Mouse (Mus musculus): ENCODE data around the gene Dynlrb1. TPM values are rescaled to one million over a fixed set of nuclear protein-coding genes. Genes with fewer than 3 reads are reported as not detected.
A peak's percentile ranks its signal among the peaks of the same experiment; 100 is the strongest.

Gene Dynlrb1
- polyA plus RNA-seq (2015; fragmentation: Nextera tagmentation; extraction: Ambion mirVana), result 360 and 372 TPM in 2 replicates

DNA sequence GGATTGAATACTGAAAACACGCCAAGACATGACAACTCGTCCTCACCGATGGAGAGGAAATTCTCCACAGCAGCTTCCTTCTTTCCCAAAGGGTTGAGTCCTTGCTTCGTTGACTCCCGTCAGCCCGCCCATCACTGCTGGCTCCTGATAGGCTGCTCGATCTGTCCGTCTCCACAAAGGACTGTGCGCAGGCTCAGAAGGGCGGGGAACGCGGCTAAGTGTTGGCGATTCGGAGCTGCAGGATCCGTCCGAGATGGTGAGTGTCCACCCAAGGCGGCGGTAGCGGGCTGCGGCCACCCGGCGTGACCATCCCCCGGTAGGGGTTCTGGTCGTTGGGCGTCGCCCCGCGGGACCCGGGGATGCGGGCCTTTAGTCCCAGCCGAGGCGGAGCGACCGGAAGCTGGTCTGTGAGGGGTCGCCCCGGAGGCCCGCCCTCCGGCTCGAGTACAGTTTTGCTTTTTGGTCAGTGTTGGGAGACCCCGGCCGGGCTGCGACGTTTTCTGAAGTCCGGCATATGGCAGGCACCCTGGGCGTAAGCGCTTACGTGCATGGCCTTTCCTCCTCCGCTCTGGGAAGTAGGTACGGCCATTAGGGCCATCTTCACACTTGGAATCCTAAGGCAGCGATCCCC, at the start of gene Dynlrb1:
Dynlrb1 (plus strand) TSS at position 172 of the 631 bp plus-strand sequence.
- under 1% methylated on average over 50 of the region's 50 CpGs for WGBS

DNA sequence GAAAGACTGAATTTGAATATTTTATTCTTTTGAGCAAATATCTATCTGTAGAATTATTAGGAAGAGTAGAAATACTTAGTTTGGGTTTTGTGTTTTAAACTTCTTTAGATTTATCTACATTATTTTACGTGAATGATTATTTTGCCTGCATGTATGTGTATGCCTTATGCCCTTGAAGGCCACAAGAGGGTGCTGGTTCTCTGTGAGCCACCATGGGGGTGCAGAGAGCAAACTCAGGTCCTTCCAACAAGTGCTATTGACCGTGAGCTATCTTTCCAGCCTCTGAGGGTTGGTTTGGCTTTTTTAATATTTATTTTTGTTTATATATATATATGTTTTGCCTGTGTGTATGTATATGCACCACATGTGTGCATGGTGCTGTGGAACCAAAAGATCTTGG, 28.9 kb upstream of the Dynlrb1 start:
- Histone ChIP-seq H3K9me3 (no peaks in the 10 kb centered on the region), H3K27ac (no peak overlapping the region), H3K4me1 (no peaks in the 10 kb centered on the region), H3K27me3 (no peaks in the 10 kb centered on the region), H3K9ac (no peak overlapping the region), H3K4me2 (no peak overlapping the region), H3K36me3 (peaks cover 70% of the 10 kb centered on the region), H3K4me3 (no peak overlapping the region)
- no peak for ATAC-seq (ENCODE audit: borderline replicate concordance, extremely low read depth, low FRiP score, low TSS enrichment)
- WGBS, result 71% methylated on average over 2 of the region's 2 CpGs

More for the DNA sequence above, at the start of gene Dynlrb1:
- no peaks in the 10 kb centered on the region for H3K27me3 ChIP-seq
- H3K27ac ChIP-seq, result peak within 1 kb of the TSS; percentile 88
- peak within 1 kb of the TSS; percentile 84 for H3K4me3 ChIP-seq
- peaks cover 3% of the 10 kb centered on the region; the same call in 1 of the 2 replicates for H3K36me3 ChIP-seq
- peak within 1 kb of the TSS; percentile 83 for H3K4me2 ChIP-seq
- H3K9ac ChIP-seq, result peak within 1 kb of the TSS; percentile 90
- peak; percentile 99 for ATAC-seq (ENCODE audit: borderline replicate concordance, extremely low read depth, low FRiP score, low TSS enrichment)
- H3K4me1 ChIP-seq, result peaks cover 13% of the 10 kb centered on the region
- H3K9me3 ChIP-seq, result no peaks in the 10 kb centered on the region

DNA sequence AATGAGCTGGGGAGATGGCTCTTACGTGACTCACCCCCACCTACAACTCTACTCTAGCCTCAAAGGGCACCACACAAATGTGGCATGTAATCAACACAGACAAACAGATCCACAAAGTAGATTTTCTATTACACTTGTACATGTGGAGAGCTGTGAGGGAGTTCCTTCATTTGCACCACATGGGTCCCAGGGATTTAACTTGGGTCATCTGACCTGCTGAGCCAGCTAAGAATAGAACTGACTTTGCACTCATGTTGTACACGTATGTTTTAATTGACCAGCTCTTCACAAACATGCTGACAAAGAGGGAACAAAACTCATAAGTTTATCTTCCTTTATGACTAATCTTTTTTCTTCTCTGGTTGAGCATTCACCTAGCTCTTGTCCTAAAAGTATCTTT, 13.2 kb upstream of the Dynlrb1 start:
- no peak overlapping the region for H3K4me3 ChIP-seq
- peaks cover 73% of the 10 kb centered on the region for H3K36me3 ChIP-seq
- no peak for ATAC-seq (ENCODE audit: borderline replicate concordance, extremely low read depth, low FRiP score, low TSS enrichment)
- H3K4me2 ChIP-seq, result no peak overlapping the region
- H3K9me3 ChIP-seq, result no peaks in the 10 kb centered on the region
- no peaks in the 10 kb centered on the region for H3K4me1 ChIP-seq
- H3K27ac ChIP-seq, result no peak overlapping the region
- no peaks in the 10 kb centered on the region for H3K27me3 ChIP-seq
- H3K9ac ChIP-seq, result no peak overlapping the region
- WGBS, result 82% methylated on average over 2 of the region's 2 CpGs

DNA sequence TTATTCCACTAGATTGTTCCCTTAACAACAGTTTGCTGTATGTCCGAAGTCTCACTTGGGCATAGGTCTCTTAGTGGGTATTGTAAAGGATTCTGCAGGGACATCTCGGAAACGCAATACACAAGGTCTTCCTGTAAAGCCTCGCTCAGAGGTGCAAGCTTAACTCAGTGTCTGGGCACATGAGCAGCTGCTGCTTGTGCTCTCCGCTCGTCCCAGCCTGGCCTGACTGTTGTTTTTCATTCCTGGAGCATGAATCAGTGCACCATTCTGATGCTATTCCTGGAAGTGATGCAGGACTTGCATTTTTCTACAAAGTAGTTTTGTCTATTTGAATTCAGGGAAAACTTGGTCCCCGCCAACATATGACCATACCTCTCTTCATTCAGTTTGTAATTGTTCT, 11.6 kb upstream of the Dynlrb1 start:
- no peak overlapping the region for H3K4me3 ChIP-seq
- H3K36me3 ChIP-seq, result peaks cover 58% of the 10 kb centered on the region
- H3K4me2 ChIP-seq, result no peak overlapping the region
- H3K27me3 ChIP-seq, result no peaks in the 10 kb centered on the region
- ATAC-seq (ENCODE audit: borderline replicate concordance, extremely low read depth, low FRiP score, low TSS enrichment), result no peak
- WGBS, result 89% methylated on average over 7 of the region's 7 CpGs
- no peaks in the 10 kb centered on the region for H3K9me3 ChIP-seq
- no peak overlapping the region for H3K9ac ChIP-seq
- no peak overlapping the region for H3K27ac ChIP-seq
- no peaks in the 10 kb centered on the region for H3K4me1 ChIP-seq

DNA sequence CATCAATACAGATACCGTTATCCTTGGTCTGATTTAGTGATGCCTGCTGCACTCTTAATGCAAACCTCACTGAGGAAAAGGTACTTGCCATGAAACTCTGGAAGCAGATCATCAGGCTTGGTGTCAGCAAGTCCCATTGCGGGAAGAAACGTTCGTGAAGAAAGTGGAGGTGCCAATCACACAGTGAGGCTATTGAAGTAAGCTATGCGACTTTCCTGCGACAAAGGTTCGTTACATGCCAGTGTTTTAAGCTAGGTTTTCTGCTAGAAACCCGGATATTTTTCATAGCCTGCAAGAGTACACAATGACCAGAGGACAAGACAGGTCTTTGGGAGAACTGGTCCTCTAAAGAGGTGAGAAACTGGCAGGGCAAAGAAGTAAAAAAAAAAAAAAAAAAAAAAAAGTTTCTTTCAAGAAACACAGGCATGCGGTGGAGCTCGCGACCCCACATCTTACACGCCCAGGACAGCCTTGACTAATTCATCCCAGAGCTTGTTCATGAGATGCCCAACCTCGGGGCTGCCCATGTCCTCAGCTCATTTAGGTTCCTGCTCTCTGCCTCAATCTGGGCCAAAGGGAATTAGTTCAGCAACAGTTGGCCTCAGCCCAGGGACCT, 479 bp upstream of the Dynlrb1 start:
- Histone ChIP-seq H3K9ac (peak overlapping the region; percentile 90), H3K27me3 (no peaks in the 10 kb centered on the region), H3K4me1 (peaks cover 13% of the 10 kb centered on the region), H3K4me2 (peak overlapping the region; percentile 83), H3K27ac (peak overlapping the region; percentile 88), H3K4me3 (peak overlapping the region; percentile 84), H3K36me3 (peaks cover 3% of the 10 kb centered on the region; the same call in 1 of the 2 replicates), H3K9me3 (no peaks in the 10 kb centered on the region)
- WGBS, result 4% methylated on average over 13 of the region's 13 CpGs
- ATAC-seq (ENCODE audit: borderline replicate concordance, extremely low read depth, low FRiP score, low TSS enrichment), result peak; percentile 86

DNA sequence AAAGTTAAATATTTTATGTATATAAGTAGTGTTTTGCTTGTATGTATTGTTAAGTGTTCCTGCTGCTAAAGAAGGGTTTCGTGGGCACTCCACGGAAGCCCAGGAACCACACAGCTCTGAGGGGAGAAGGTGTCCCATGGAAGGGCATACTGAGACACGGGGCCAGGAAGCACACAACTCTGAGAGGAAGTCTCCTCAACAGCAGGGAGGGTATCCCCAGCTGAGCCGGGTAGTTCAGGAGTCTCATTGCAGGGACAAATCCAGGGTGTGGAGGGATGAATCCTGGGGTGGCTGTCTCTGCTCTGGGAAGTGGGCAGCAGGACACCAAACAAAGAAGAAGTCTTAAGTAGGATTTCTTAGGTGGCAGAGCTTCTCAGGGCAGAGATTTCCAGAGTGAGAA, 943 bp downstream of the Dynlrb1 start:
- peak overlapping the region; percentile 88; the same call in 1 of the 2 replicates for H3K27ac ChIP-seq
- H3K9me3 ChIP-seq, result no peaks in the 10 kb centered on the region
- peaks cover 13% of the 10 kb centered on the region for H3K4me1 ChIP-seq
- 7% methylated on average over 4 of the region's 4 CpGs for WGBS
- no peaks in the 10 kb centered on the region for H3K27me3 ChIP-seq
- H3K9ac ChIP-seq, result peak overlapping the region; percentile 90
- H3K4me3 ChIP-seq, result peak overlapping the region; percentile 84
- peak overlapping the region; percentile 83 for H3K4me2 ChIP-seq
- H3K36me3 ChIP-seq, result peaks cover 3% of the 10 kb centered on the region; the same call in 1 of the 2 replicates
- no peak for ATAC-seq (ENCODE audit: borderline replicate concordance, extremely low read depth, low FRiP score, low TSS enrichment)

DNA sequence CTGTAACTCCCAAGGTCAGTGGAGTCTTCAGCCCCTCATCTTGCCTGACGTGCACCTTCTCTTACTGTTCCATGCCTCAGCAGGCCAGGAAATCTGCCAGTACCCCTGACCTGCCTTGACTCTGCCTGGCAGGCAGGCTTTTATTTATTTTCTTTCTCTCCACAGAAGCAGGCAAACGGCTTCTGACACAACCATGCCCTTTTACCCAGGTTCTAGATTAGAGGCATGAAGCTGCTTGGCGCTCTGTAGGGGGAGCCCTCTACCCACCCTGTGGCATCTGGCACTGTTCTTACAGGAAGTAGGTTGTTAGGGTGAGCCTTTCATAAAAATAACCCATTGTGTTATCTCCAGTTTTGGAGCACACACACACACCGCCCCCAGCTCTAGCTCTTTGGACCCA, 4.6 kb downstream of the Dynlrb1 start:
- H3K4me1 ChIP-seq, result peaks cover 13% of the 10 kb centered on the region
- 61% methylated on average over 4 of the region's 4 CpGs for WGBS
- no peak overlapping the region for H3K9ac ChIP-seq
- no peak overlapping the region for H3K4me3 ChIP-seq
- peaks cover 39% of the 10 kb centered on the region for H3K36me3 ChIP-seq
- ATAC-seq (ENCODE audit: borderline replicate concordance, extremely low read depth, low FRiP score, low TSS enrichment), result no peak
- no peaks in the 10 kb centered on the region for H3K9me3 ChIP-seq
- H3K4me2 ChIP-seq, result no peak overlapping the region
- no peaks in the 10 kb centered on the region for H3K27me3 ChIP-seq
- no peak overlapping the region for H3K27ac ChIP-seq

DNA sequence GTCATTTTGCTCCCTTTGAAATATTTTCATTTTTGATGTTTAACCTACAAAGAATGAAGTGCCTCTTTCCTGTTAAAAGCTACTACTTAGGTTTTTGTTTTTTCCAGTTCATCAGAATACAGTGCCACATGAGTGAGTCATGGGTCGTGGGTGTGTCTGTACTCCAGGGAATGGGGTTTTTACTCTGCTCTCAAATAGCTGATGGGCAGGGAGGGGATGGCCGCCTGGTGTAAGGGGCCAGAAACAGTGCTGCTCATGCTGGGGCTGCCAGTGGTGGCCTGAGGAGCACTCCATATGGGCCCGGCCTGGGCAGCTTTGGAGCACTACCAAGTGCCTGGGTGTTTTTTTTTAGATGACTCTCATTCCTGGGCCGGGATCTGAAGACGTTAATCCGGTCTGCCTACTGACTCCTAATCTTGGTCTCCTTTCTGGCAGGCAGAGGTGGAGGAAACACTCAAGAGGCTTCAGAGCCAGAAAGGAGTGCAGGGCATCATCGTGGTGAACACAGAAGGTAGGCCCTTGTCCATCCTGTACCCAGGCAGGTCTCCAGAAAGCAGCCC, 6.0 kb downstream of the Dynlrb1 start:
- Histone ChIP-seq H3K27me3 (no peaks in the 10 kb centered on the region), H3K36me3 (peaks cover 53% of the 10 kb centered on the region), H3K4me1 (peaks cover 11% of the 10 kb centered on the region), H3K27ac (no peak overlapping the region), H3K4me3 (no peak overlapping the region), H3K9me3 (no peaks in the 10 kb centered on the region), H3K9ac (no peak overlapping the region), H3K4me2 (no peak overlapping the region)
- no peak for ATAC-seq (ENCODE audit: borderline replicate concordance, extremely low read depth, low FRiP score, low TSS enrichment)
- 82% methylated on average over 7 of the region's 7 CpGs for WGBS

DNA sequence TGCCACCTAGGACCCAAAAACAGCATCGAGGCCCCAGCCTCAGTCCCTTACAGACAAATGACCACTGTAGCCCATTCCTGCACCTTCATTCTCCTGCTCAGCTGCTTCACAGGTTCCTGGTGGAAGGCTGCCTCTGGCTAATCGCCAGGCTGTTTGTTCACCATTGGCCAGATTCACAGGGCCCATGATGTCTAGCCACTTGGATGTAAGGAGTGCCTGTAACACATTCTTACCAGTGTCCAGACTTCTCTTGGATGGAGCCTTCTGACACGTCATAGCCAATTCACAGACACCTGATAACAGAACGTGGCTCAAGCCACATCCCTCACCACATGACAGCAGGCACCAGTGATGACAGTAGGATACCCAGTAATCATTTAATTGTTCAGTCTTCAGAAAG, 9.9 kb downstream of the Dynlrb1 start:
- Histone ChIP-seq H3K4me3 (no peak overlapping the region), H3K27me3 (no peaks in the 10 kb centered on the region), H3K9me3 (no peaks in the 10 kb centered on the region), H3K4me1 (no peaks in the 10 kb centered on the region), H3K36me3 (peaks cover 88% of the 10 kb centered on the region), H3K9ac (no peak overlapping the region), H3K27ac (no peak overlapping the region), H3K4me2 (no peak overlapping the region)
- ATAC-seq (ENCODE audit: borderline replicate concordance, extremely low read depth, low FRiP score, low TSS enrichment), result no peak
- WGBS, result 79% methylated on average over 4 of the region's 4 CpGs

DNA sequence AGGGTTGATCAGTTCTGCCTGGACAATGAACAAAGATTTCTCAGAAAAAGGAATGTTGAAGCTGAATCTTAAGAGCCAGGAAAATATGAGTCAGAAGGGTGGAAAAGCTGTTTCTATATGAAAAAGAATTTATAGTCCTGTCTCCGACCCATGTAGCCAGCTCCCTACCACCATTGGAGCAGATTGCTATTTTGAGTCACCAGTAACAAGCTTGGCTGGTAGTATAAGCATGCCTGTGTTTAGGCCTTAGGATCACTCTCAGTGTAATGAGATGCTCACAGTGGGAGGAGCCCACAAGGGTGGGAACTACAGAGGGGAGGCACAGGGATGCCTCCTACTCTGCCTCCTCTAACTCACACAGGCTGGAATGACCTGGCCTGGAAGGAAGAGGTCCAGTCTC, 11.9 kb downstream of the Dynlrb1 start:
- H3K27ac ChIP-seq, result no peak overlapping the region
- 97% methylated on average over 1 of the region's 1 CpGs for WGBS

DNA sequence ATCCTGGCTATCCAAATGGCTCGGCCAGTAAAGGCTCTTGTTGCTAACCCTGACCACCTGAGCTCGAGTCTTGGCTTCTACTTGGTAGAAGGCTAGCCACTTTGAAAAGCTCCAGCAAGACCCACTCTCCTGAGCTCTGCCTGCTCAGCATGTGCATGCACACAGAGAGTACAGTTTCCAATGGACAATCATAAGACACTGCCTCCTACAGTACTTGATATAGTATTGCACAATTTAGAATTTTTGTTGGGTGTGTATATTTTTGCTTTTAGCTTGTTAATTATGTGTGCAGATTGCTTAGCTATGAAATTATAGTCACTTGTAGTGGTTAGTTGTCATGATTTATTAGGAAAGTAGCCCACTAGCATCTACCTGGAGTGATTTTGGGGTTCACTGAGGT, 12.4 kb downstream of the Dynlrb1 start:
- Histone ChIP-seq H3K4me3 (no peak overlapping the region), H3K36me3 (peaks cover 80% of the 10 kb centered on the region), H3K4me2 (no peak overlapping the region), H3K4me1 (no peaks in the 10 kb centered on the region), H3K27ac (no peak overlapping the region), H3K27me3 (no peaks in the 10 kb centered on the region), H3K9me3 (no peaks in the 10 kb centered on the region), H3K9ac (no peak overlapping the region)
- ATAC-seq (ENCODE audit: borderline replicate concordance, extremely low read depth, low FRiP score, low TSS enrichment), result no peak
- WGBS, result 79% methylated on average over 2 of the region's 2 CpGs

More for the DNA sequence above, 11.9 kb downstream of the Dynlrb1 start:
- no peak for ATAC-seq (ENCODE audit: borderline replicate concordance, extremely low read depth, low FRiP score, low TSS enrichment)
- Histone ChIP-seq H3K9me3 (no peaks in the 10 kb centered on the region), H3K4me2 (no peak overlapping the region), H3K36me3 (peaks cover 85% of the 10 kb centered on the region), H3K27me3 (no peaks in the 10 kb centered on the region), H3K4me3 (no peak overlapping the region), H3K4me1 (no peaks in the 10 kb centered on the region), H3K9ac (no peak overlapping the region)

DNA sequence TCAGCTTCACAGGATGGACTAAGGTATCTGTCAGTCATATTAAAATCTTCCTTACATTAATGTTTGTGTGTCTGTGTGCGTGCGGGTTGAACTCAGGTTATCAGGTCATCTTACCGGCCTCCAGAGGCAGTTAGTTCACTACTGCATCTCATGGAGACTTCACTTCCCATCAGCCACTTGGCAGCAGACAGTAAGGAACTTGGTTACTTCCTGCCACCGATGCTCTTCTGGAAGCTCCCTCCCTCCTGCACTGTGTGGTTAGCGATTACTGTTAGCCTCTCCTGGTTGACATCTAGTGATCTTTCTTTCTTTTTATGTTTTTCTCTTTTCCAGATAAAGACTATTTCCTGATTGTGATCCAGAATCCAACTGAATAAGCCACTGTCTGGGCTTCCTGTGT, 13.3 kb downstream of the Dynlrb1 start:
- Histone ChIP-seq H3K4me3 (no peak overlapping the region), H3K4me2 (no peak overlapping the region), H3K36me3 (peaks cover 72% of the 10 kb centered on the region), H3K4me1 (no peaks in the 10 kb centered on the region), H3K9me3 (no peaks in the 10 kb centered on the region), H3K27me3 (no peaks in the 10 kb centered on the region), H3K9ac (no peak overlapping the region), H3K27ac (no peak overlapping the region)
- no peak for ATAC-seq (ENCODE audit: borderline replicate concordance, extremely low read depth, low FRiP score, low TSS enrichment)
- WGBS, result 95% methylated on average over 5 of the region's 5 CpGs

All from lung, embryonic 15.5 days (tissue).